Mouse (Mus musculus) kidney, postnatal 36 days (tissue): ENCODE results near the gene Rad18.
"Not testable (repeated sequence)": the region's sequence is repeated elsewhere in the genome, so short reads cannot be mapped to it uniquely, and the experiment has no call there.

Experiments used
- DNase-seq, 2 experiments: peaks; one replicate each; pipeline ENCODE4 v3.0.0; 2021 to 2022; ENCODE audit warnings: mixed read lengths in 2 of 2

The Rad18 gene

DNA sequence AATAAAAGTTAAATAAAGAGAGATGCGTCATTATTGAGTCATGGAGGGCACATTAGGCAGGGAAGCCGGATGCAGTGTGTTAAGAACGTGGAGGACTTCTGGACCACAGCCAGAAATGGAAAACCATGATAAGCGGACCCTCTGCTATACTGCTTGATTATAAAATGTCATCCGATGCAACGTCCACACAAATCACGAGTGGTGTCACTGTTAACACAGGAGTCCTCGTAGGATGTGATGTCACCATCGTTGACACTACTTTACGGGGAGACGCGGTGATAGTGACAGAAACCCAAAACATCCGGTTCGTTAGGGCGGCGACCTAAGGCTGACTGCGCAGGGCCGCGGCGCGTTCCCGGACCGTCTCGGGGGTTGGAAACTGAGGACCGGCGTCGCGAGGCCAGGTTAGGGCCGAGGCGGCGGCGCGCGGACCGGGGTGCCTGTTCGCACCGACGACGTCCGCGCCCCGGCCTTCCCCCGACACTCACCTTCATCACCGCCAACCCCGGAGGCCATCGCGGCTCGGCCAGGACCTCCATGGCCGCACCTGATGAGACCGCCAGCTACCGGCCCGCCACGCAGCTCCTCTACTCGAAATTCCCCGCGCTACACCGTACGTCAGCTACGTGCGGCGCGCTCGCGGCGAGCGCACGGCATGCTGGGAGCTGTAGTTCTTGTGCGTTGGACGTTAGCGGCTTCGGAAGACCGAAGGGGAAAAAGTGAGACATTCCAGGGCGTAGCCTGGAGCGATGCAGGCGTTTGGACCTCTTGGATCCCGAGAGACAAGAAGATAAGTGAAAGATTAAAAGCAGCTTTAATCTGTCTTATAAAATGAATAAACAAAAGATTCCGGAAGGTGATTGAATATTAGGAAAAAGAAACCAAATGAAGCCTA lies at the start of gene Rad18:
Gene Rad18, minus strand, starts transcription at position 631 of the 895 bp plus-strand sequence.
- DNase-seq = peak; percentile 83 to 92

- no peak for DNase-seq
Observed at GRCm38 (mm10) chr6:112742297-112742696, 45.8 kb upstream of the Rad18 start.

- DNase-seq = no peak
Observed at GRCm38 (mm10) chr6:112741766-112742165, 45.3 kb upstream of the Rad18 start.

DNA sequence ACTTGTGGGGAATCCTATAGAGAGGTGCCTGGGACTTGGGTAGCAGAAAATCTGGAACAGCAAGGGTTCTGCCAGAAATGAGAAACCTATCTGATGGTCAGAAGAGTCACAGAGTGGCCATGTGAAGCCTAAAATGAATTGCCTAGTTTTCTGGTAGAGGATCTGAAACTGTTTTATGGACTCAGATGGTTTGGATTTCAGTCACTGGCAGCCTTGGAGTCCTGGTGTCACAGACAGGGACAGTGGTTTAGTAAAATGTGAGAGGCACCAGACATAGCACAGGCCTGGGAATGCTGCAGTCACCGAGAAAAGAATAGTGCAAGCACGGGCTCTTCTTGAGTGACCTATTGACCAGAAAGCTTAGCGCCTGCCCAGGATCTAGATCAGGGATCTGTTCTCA lies 43.1 kb upstream of the Rad18 start:
- DNase-seq = no peak

- DNase-seq = no peak
Observed at GRCm38 (mm10) chr6:112738924-112739323, 42.4 kb upstream of the Rad18 start.

DNA sequence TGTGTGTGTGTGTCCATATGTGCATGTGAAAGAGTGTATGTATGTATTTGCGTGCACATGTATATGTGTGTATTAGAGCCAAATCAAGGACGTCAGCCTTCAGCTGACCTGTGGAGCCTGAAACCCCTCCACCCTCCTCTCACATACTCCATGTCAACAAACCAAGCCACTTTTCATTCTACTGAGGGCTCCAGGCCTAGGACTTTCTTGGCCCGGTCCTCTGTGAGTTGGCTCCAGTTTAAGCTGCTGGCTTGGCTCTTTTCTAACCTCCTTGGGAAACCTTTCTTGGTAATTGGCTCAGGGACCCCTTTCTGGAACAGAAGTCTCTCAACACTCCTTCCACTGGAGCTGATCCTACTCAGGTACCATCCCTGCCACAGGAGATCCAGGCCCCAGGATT lies 40.0 kb upstream of the Rad18 start:
- DNase-seq = no peak

GRCm38 (mm10) chr6:112735054-112735453 lies 38.6 kb upstream of the Rad18 start:
- DNase-seq = no peak

DNA sequence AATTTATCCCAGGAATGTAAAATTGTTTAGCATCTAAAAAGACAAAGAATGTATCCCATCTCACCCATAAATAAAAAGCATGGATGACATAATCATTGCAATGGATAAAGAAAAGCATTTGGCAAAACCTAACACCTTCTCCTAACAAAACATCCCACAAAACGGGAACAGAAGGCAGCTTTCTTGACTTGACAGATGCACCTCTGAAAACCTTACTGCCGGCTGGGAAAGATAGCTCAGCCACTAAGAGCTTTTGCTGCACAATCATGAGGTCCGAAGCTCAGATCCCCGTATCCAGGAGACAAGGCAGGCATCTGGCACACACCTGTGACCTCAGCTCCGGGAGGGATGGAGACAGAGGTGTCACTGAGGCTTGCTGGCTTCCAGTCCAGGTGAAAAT lies 37.5 kb upstream of the Rad18 start:
- DNase-seq = no peak

DNA sequence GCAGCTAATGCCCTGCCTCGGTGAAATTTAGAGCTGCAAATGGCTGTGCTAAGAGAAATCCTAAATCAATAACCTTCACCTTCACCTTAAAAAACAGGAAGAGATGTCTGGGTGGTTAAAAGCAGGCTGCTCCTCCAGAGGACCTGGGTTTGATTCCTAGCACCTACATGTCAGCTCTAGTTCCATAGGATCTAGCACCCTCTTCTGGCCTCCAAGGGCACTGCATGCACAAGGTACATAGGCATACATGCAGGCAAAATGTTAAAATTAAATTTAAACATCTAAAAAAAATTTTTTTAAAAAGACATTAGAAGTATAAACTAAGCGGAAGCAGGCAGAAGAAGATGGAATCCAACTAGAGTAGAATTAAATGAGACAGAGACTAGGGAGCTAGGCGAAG lies 35.9 kb upstream of the Rad18 start:
- no peak for DNase-seq

DNA sequence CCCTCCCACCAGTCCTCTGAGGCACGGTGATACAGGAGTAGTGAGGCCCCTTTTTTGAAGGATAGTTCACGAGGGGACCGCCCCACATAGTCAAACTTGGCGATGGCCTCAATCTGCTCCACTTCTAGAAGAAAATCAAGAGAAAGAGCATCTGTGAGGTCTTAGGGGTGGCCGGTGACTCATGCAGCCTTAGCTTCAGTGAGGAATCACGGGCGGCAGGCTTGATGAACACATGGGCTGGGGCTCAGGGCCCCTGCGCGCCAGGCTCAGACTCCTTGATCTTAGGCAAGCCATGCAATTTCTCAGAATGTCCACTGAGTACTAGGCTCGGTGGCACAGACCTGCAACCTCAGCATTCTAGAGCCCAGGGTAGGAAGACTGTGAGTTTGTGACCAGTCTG lies 34.9 kb upstream of the Rad18 start:
- no peak for DNase-seq

DNA sequence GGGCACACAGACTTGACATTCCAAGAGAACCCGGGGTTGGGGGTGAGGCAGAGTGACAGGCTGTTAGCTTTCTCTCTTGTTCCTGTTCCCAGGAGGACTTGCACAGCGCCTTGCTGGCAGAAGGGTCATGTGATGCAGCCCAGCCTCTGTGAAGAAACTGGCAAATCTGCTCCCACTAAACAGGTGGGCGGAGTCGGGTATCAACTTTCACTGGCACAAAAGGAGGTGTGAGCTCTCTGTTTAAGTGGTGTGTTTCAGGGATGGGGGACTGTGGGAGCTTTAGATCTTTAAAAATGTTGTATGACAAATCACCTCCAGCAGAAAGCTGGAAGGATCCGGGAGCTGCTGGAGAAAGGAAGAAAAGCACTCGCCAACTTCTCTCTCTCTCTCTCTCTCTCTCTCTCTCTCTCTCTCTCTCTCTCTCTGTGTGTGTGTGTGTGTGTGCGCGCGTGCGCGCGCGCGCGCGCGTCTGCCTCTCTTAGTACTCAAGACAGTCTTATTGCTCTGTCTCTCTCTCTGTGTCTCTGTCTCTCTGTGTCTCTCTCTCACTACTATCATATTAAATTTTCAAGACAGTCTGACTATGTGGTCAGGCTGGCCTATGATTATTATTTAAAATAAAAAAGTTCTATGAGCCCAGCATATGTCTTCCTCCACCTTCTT lies 32.4 kb upstream of the Rad18 start:
- peak; percentile 65 to 68 for DNase-seq

GRCm38 (mm10) chr6:112725468-112725867 lies 29.0 kb upstream of the Rad18 start:
- DNase-seq = no peak

DNA sequence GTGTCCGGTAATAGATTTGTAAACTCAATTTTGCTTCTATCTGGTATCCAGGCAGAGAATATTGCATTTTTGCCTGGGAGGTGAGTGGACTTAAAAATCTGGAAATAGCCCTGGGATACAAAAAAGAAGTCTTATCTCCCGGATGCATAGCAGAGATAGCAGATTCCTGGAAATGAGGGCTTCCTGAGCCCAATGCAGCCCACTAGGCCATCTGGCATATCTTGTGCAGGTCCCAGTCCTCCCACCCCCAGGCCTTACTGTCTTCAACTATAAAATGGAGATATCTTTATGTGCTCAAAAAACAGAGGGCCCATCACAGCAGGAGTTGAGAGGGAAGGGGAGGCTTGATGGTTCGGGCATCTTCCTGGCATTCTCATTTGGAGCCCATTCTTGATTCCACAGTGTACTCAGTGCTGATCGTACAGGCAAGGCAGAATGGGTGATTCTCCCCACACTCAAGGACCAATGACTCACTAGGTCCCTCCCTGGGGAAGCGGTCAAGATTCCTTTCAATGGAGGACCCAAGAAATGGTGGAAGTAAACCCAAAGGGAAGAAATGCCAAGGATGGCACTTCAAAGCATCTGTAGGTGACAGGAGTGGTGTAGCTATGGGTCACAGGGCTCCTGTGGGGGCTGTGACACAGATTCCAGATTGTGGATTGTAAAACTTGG lies 24.1 kb upstream of the Rad18 start:
- DNase-seq = no peak

GRCm38 (mm10) chr6:112719983-112720382 lies 23.5 kb upstream of the Rad18 start:
- no peak for DNase-seq

DNA sequence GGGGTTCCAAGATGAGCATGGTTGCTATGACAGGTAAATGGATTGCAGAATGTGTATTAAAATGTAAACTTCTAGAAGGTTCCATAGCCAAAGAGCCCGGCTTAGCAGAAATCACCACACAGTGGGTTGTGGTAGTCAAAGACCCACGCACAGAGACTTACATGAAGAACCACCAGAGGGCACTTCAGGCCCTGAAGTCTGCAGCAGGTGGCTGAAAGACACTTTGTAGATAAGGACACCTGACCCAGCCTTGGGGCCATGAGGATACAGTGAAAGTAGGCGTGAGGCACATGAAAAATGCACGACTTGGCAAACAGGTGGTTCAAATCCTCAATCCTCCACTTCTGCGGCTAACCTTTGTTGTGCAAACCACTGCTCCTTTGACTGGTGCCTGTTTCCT lies 20.7 kb upstream of the Rad18 start:
- peak; percentile 29 to 58 for DNase-seq

- DNase-seq = no peak
Observed at GRCm38 (mm10) chr6:112713951-112714350, 17.5 kb upstream of the Rad18 start.

- not testable (repeated sequence) for DNase-seq
Observed at GRCm38 (mm10) chr6:112702296-112702695, 5.8 kb upstream of the Rad18 start.

DNA sequence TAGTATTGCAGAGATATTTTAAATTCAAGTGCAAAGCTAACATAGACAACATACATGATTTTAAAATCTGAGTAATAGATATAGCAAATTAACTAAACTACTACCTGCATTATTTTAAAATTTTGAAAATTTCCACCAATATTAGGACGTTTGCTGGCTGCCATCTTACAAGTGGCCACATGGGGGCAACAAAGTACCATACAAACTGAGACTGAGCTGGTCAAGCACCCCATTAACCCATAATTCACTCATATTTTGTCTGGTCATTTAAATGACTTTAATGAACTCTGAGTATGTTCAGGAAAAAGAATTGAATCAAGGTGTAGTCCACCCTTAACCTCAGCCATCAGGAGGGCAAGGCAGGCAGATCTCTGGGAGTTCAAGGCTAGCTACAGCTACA lies 3.9 kb upstream of the Rad18 start:
- peak; percentile 31 to 79 for DNase-seq

- DNase-seq = no peak
Observed at GRCm38 (mm10) chr6:112699115-112699514, 2.6 kb upstream of the Rad18 start.

DNA sequence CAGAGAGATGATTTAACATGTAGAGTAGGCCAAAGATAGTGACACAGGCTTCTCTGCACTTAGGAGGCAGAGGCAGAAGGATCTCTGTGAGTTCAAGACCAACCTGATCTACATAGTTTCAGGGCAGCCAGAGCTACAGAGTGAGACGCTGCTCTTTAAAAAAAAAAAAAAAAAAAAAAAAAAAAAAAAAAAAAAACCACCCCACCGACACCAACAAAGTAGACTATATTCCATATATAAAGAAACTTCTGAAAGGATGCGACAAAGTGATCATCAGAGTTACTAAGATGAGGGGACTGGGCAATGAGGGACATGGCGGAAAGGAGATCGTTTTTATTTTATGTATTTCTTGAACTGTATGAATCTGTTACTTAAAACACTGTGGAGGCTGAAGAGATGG lies 2.0 kb downstream of the Rad18 start:
- no peak for DNase-seq

- no peak for DNase-seq
Observed at GRCm38 (mm10) chr6:112691523-112691922, 5.0 kb downstream of the Rad18 start.

- no peak for DNase-seq
Observed at GRCm38 (mm10) chr6:112688033-112688432, 8.5 kb downstream of the Rad18 start.

GRCm38 (mm10) chr6:112686485-112686884 lies 10.0 kb downstream of the Rad18 start:
- DNase-seq = peak in 1 of 2 experiments; percentile 10

DNA sequence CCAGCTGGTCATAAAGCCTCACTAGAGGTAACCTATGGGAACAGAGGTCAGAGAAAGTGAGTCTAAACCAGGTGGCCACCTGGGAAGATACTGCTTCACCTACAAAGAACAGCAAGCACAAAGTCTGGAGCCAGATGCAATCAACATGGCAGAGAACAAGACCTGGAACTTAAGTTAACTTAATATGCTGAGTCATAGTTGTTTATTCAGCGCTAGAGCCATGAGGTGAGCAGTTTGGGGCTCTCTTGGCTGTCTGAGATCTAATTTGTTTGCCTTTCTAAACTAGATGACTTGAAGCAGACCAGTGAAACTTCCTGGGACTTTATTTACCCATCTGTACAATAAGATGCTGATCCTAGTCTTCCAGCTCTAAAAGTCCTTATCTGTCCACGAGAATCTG lies 12.4 kb downstream of the Rad18 start:
- no peak for DNase-seq
